Mouse (Mus musculus) lung, postnatal 4 days (tissue): ENCODE results near the gene Sorbs2.

Experiments used
- DNase-seq, 2 experiments: peaks; one replicate each; pipeline ENCODE4 v3.0.0; 2021

The Sorbs2 gene

GRCm38 (mm10) chr8:45761053-45761452 lies 253.5 kb downstream of the Sorbs2 start:
- DNase-seq = no peak

GRCm38 (mm10) chr8:45762982-45763689 lies 255.5 kb downstream of the Sorbs2 start:
- DNase-seq = no peak

GRCm38 (mm10) chr8:45763690-45764342 lies 256.2 kb downstream of the Sorbs2 start:
- DNase-seq = peak in 1 of 2 experiments; percentile 41

GRCm38 (mm10) chr8:45766138-45766537 lies 258.6 kb downstream of the Sorbs2 start:
- no peak for DNase-seq

GRCm38 (mm10) chr8:45774841-45775240 lies 267.3 kb downstream of the Sorbs2 start:
- DNase-seq = no peak

GRCm38 (mm10) chr8:45775481-45775880 lies 267.9 kb downstream of the Sorbs2 start:
- no peak for DNase-seq

- DNase-seq = no peak
Observed at GRCm38 (mm10) chr8:45776366-45776765, 268.8 kb downstream of the Sorbs2 start.

- no peak for DNase-seq
Observed at GRCm38 (mm10) chr8:45776977-45777376, 269.4 kb downstream of the Sorbs2 start.

GRCm38 (mm10) chr8:45780585-45780984 lies 273.0 kb downstream of the Sorbs2 start:
- no peak for DNase-seq

- DNase-seq = no peak
Observed at GRCm38 (mm10) chr8:45788610-45789009, 281.0 kb downstream of the Sorbs2 start.

GRCm38 (mm10) chr8:45794847-45795246 lies 287.3 kb downstream of the Sorbs2 start:
- no peak for DNase-seq

GRCm38 (mm10) chr8:45796331-45796740 lies 288.7 kb downstream of the Sorbs2 start:
- DNase-seq = peak; percentile 58 to 72

GRCm38 (mm10) chr8:45799517-45799916 lies 291.9 kb downstream of the Sorbs2 start:
- no peak for DNase-seq

- DNase-seq = no peak
Observed at GRCm38 (mm10) chr8:45808597-45808996, 301.0 kb downstream of the Sorbs2 start.

- DNase-seq = peak; percentile 28 to 68
Observed at GRCm38 (mm10) chr8:45816765-45817426, 309.3 kb downstream of the Sorbs2 start.

GRCm38 (mm10) chr8:45821650-45822049 lies 314.1 kb downstream of the Sorbs2 start:
- DNase-seq = no peak

- DNase-seq = no peak
Observed at GRCm38 (mm10) chr8:45829985-45830548, 322.5 kb downstream of the Sorbs2 start.

- no peak for DNase-seq
Observed at GRCm38 (mm10) chr8:45833896-45834295, 326.3 kb downstream of the Sorbs2 start.

- no peak for DNase-seq
Observed at GRCm38 (mm10) chr8:45843306-45843705, 335.7 kb downstream of the Sorbs2 start.

GRCm38 (mm10) chr8:45844097-45844885 lies 336.7 kb downstream of the Sorbs2 start:
- DNase-seq = peak; percentile 56 to 79

- peak in 1 of 2 experiments; percentile 27 for DNase-seq
Observed at GRCm38 (mm10) chr8:45844911-45845481, 337.4 kb downstream of the Sorbs2 start.

- DNase-seq = no peak
Observed at GRCm38 (mm10) chr8:45845906-45846305, 338.3 kb downstream of the Sorbs2 start.
